Mouse (Mus musculus): ENCODE results near the gene Ccdc125. TPM values are rescaled to one million over a fixed set of nuclear protein-coding genes. Genes with fewer than 3 reads are reported as not detected.

Ccdc125 gene
- polyA plus RNA-seq, 1 experiment, result 0.20 TPM

DNA sequence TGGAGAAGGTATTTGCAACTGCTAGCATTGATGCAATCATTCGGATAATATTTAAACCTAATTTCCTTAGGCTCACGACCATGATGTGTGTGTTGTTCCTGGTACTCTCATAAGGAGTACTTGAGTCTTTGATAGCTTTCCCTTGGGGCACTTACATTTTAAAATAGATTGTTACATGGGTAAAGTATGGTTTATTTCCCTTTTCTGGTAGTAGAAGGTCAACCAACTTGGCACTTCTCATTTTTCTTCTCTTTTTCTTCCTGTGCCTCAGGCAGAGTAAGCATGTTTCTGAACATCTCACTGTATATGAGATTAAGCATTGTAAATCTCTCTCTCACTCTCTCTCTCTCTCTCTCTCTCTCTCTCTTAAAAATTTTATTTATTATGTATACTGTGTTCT, 13.3 kb downstream of the Ccdc125 start:
- Histone ChIP-seq H3K27me3 (ENCODE audit: control insufficient read depth, insufficient read depth, low read length) (no peaks in the 10 kb centered on the region), H3K36me3 (ENCODE audit: control insufficient read depth, insufficient read depth, low read length) (no peaks in the 10 kb centered on the region), H3K4me1 (ENCODE audit: control insufficient read depth, insufficient read depth, low read length) (peaks cover 5% of the 10 kb centered on the region; the same call in 1 of the 2 replicates), H3K27ac (ENCODE audit: control insufficient read depth, insufficient read depth, low read depth, low read length) (no peak overlapping the region), H3K4me3 (ENCODE audit: control insufficient read depth, low read depth, low read length) (no peak overlapping the region)
- TF ChIP-seq CTCF (IDR thresholded peaks at IDR 0.05; ENCODE audit: control insufficient read depth, insufficient read depth, insufficient replicate concordance, low read depth, low read length), result no peak
- TF ChIP-seq POLR2A (IDR thresholded peaks at IDR 0.05; ENCODE audit: control insufficient read depth, low read depth, low read length), result no peak

DNA sequence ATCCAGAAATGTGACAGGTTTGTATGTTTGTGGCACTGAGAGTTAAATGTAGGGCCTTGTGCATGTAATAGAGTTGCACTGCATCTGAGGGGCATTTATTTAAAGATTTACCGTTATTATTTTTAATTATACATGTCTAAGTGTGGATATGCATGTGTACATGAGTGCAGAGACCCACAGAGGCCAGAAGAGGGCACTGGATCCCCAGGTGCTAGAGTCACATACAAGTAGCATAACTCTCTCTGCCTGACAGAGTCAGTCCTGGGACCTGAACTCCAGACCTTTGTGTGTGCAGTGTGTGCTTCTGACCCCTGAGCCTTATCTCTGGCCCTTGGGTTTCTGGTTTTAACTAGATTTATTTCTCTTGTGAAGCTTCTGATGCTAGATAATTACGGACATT, 14.8 kb downstream of the Ccdc125 start:
- no peaks in the 10 kb centered on the region for H3K36me3 ChIP-seq (ENCODE audit: control insufficient read depth, insufficient read depth, low read length)
- no peaks in the 10 kb centered on the region for H3K27me3 ChIP-seq (ENCODE audit: control insufficient read depth, insufficient read depth, low read length)
- TF ChIP-seq POLR2A (IDR thresholded peaks at IDR 0.05; ENCODE audit: control insufficient read depth, low read depth, low read length) (no peak), CTCF (IDR thresholded peaks at IDR 0.05; ENCODE audit: control insufficient read depth, insufficient read depth, insufficient replicate concordance, low read depth, low read length) (no peak; the same call in 1 of the 2 replicates)
- no peaks in the 10 kb centered on the region for H3K4me1 ChIP-seq (ENCODE audit: control insufficient read depth, insufficient read depth, low read length)
- H3K4me3 ChIP-seq (ENCODE audit: control insufficient read depth, low read depth, low read length), result no peak overlapping the region
- no peak overlapping the region for H3K27ac ChIP-seq (ENCODE audit: control insufficient read depth, insufficient read depth, low read depth, low read length)

DNA sequence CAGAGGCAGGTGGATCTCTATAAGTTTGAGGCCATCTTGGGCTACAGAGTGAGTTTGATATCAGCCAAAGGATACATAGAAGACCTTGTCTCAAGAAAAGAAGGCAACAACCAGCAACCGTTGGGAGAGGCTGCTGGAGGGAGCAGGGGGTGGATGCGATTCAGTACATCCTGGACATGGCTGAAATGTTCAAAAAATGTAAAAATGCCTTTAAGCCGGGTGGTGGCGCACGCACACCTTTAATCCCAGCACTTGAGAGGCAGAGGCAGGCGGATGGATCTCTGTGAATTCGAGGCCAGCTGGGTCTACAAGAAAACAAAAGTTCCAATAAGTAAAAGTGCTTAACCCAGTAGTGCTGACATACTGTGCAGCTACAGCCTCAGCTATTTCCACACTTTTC, 18.0 kb downstream of the Ccdc125 start:
- Histone ChIP-seq H3K4me3 (ENCODE audit: control insufficient read depth, low read depth, low read length) (no peak overlapping the region), H3K27ac (ENCODE audit: control insufficient read depth, insufficient read depth, low read depth, low read length) (no peak overlapping the region), H3K27me3 (ENCODE audit: control insufficient read depth, insufficient read depth, low read length) (no peaks in the 10 kb centered on the region), H3K36me3 (ENCODE audit: control insufficient read depth, insufficient read depth, low read length) (no peaks in the 10 kb centered on the region), H3K4me1 (ENCODE audit: control insufficient read depth, insufficient read depth, low read length) (no peaks in the 10 kb centered on the region)
- TF ChIP-seq CTCF (IDR thresholded peaks at IDR 0.05; ENCODE audit: control insufficient read depth, insufficient read depth, insufficient replicate concordance, low read depth, low read length) (no peak), POLR2A (IDR thresholded peaks at IDR 0.05; ENCODE audit: control insufficient read depth, low read depth, low read length) (no peak)

DNA sequence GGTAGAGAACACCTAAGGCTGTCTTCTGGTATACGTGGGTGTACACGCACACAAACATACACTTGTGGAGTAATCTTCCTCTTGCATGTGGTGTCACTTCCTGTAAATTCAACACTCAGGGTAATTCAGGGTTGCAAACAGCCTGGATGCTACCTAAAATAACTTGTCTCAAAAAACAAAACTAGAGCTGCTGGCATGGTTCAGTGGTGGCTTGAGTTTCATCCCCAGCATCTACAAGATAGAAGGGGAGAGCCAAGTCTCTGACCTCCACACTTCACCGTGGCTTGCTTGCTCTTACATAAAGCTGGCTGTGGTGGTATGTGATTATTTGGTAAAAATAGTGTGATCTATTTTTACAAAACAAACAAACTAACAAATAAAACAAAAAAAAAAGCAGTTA, 28.0 kb downstream of the Ccdc125 start:
- TF ChIP-seq POLR2A (IDR thresholded peaks at IDR 0.05; ENCODE audit: control insufficient read depth, low read depth, low read length) (no peak), CTCF (IDR thresholded peaks at IDR 0.05; ENCODE audit: control insufficient read depth, insufficient read depth, insufficient replicate concordance, low read depth, low read length) (no peak)
- no peaks in the 10 kb centered on the region for H3K36me3 ChIP-seq (ENCODE audit: control insufficient read depth, insufficient read depth, low read length)
- H3K4me3 ChIP-seq (ENCODE audit: control insufficient read depth, low read depth, low read length), result no peak overlapping the region
- no peak overlapping the region for H3K27ac ChIP-seq (ENCODE audit: control insufficient read depth, insufficient read depth, low read depth, low read length)
- H3K27me3 ChIP-seq (ENCODE audit: control insufficient read depth, insufficient read depth, low read length), result no peaks in the 10 kb centered on the region
- H3K4me1 ChIP-seq (ENCODE audit: control insufficient read depth, insufficient read depth, low read length), result no peaks in the 10 kb centered on the region

DNA sequence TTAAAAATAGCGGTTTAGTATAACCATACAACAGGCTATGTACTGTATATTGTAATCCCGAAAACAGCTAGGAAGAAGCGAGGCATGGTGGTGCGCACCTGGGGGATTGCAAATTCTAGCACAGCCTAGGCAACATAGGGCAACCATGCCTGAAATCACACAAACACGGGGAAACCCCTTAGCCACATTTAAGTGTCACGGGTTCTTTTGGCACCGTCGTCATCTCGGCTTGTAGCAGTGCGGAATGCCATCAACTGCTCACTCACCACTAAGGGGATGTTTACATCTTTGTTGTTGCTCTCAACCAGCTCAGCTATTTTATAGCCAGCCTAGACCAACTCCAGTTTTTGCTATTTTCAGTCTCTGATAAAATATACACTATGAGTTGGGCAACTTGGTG, 29.3 kb downstream of the Ccdc125 start:
- H3K4me1 ChIP-seq (ENCODE audit: control insufficient read depth, insufficient read depth, low read length), result no peaks in the 10 kb centered on the region
- no peak for TF ChIP-seq CTCF (IDR thresholded peaks at IDR 0.05; ENCODE audit: control insufficient read depth, insufficient read depth, insufficient replicate concordance, low read depth, low read length)
- no peak for TF ChIP-seq POLR2A (IDR thresholded peaks at IDR 0.05; ENCODE audit: control insufficient read depth, low read depth, low read length)
- peaks cover 2% of the 10 kb centered on the region for H3K36me3 ChIP-seq (ENCODE audit: control insufficient read depth, insufficient read depth, low read length)
- no peak overlapping the region for H3K4me3 ChIP-seq (ENCODE audit: control insufficient read depth, low read depth, low read length)
- H3K27me3 ChIP-seq (ENCODE audit: control insufficient read depth, insufficient read depth, low read length), result no peaks in the 10 kb centered on the region
- H3K27ac ChIP-seq (ENCODE audit: control insufficient read depth, insufficient read depth, low read depth, low read length), result no peak overlapping the region

DNA sequence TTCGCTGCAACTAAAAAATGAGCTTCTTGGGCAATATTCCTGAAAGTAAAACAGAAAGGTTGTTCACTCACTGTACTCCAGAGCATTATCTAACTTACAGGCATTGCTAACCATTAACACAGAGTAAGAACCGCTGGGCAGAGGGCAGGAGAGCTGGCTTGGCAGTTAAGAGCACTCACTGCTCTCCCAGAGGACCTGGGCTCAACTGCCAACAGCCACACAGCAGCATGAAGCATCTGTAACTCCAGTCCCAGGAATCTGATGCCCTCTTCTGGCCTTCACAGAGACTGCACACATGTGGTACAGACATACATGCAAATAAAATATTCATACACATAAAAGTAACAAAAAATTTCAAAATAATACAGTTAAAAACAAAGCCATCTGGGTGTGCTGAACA, 34.0 kb downstream of the Ccdc125 start:
- no peak overlapping the region for H3K27ac ChIP-seq (ENCODE audit: control insufficient read depth, insufficient read depth, low read depth, low read length)
- TF ChIP-seq CTCF (IDR thresholded peaks at IDR 0.05; ENCODE audit: control insufficient read depth, insufficient read depth, insufficient replicate concordance, low read depth, low read length) (no peak), POLR2A (IDR thresholded peaks at IDR 0.05; ENCODE audit: control insufficient read depth, low read depth, low read length) (no peak)
- H3K4me3 ChIP-seq (ENCODE audit: control insufficient read depth, low read depth, low read length), result no peak overlapping the region
- no peaks in the 10 kb centered on the region for H3K27me3 ChIP-seq (ENCODE audit: control insufficient read depth, insufficient read depth, low read length)
- no peaks in the 10 kb centered on the region for H3K4me1 ChIP-seq (ENCODE audit: control insufficient read depth, insufficient read depth, low read length)
- peaks cover 4% of the 10 kb centered on the region for H3K36me3 ChIP-seq (ENCODE audit: control insufficient read depth, insufficient read depth, low read length)

DNA sequence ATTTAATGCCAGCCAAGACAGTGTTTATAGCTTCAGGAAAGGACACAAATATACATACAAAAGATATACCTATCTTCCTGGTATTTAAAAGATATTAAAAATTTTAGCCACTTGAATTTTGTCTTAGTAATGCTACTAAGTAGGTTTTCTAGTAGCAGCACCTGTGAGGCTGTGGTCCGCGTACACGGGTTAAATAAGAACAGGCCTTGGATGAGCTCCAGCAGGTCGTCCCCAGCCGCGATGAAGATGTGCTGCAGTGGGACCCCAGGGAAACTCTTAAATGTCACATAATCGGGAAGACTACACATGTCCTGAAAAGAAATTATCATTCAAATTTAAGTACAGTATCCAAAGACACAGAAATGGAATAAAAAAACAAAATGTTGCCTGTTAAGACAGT, 36.7 kb downstream of the Ccdc125 start:
- Histone ChIP-seq H3K27ac (ENCODE audit: control insufficient read depth, insufficient read depth, low read depth, low read length) (no peak overlapping the region), H3K27me3 (ENCODE audit: control insufficient read depth, insufficient read depth, low read length) (no peaks in the 10 kb centered on the region), H3K36me3 (ENCODE audit: control insufficient read depth, insufficient read depth, low read length) (peaks cover 4% of the 10 kb centered on the region), H3K4me3 (ENCODE audit: control insufficient read depth, low read depth, low read length) (no peak overlapping the region), H3K4me1 (ENCODE audit: control insufficient read depth, insufficient read depth, low read length) (no peaks in the 10 kb centered on the region)
- TF ChIP-seq POLR2A (IDR thresholded peaks at IDR 0.05; ENCODE audit: control insufficient read depth, low read depth, low read length) (no peak), CTCF (IDR thresholded peaks at IDR 0.05; ENCODE audit: control insufficient read depth, insufficient read depth, insufficient replicate concordance, low read depth, low read length) (no peak)

DNA sequence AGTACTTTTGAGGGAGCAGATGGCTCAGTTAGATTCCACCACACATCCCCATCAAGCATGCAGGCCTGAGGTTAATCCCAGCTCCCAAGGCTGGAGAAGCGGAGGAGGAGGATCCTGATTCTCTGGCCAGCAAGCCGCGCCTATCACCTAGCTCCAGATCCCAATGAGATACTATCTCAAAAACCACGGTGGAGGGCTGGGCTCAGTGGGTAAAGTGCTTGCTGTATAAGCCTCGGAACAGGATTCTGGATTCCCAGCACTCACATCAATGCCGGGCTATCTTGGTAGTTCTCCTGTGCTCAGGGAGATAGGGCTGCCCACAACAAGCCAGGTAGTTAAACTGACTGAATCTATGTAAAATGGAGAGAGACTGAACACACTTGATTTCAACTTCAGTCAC, 46.0 kb downstream of the Ccdc125 start:
- Histone ChIP-seq H3K27me3 (ENCODE audit: control insufficient read depth, insufficient read depth, low read length) (no peaks in the 10 kb centered on the region), H3K27ac (ENCODE audit: control insufficient read depth, insufficient read depth, low read depth, low read length) (no peak overlapping the region), H3K4me3 (ENCODE audit: control insufficient read depth, low read depth, low read length) (no peak overlapping the region), H3K36me3 (ENCODE audit: control insufficient read depth, insufficient read depth, low read length) (no peaks in the 10 kb centered on the region; the same call in 1 of the 2 replicates), H3K4me1 (ENCODE audit: control insufficient read depth, insufficient read depth, low read length) (no peaks in the 10 kb centered on the region)
- no peak for TF ChIP-seq CTCF (IDR thresholded peaks at IDR 0.05; ENCODE audit: control insufficient read depth, insufficient read depth, insufficient replicate concordance, low read depth, low read length)

All from testis, adult 2 months (tissue).